Mouse (Mus musculus) erythroblast, embryonic 14.5 days (primary cell): ENCODE data around the gene Rps12. TPM values are rescaled to one million over a fixed set of nuclear protein-coding genes. Genes with fewer than 3 reads are reported as not detected.

Experiments used
- H3K27me3 ChIP-seq: 2 replicates; pipeline ENCODE4 v1.6.1; 2012; ENCODE audit warnings: inconsistent platforms; ENCODE audit not compliant: control insufficient read depth
- H3K36me3 ChIP-seq: 2 replicates; pipeline ENCODE4 v1.6.1; 2012; ENCODE audit warnings: mild to moderate bottlenecking, inconsistent platforms; ENCODE audit not compliant: control insufficient read depth
- H3K4me1 ChIP-seq: 2 replicates; pipeline ENCODE4 v1.6.1; 2012; ENCODE audit warnings: inconsistent platforms; ENCODE audit not compliant: control insufficient read depth
- H3K4me3 ChIP-seq: replicated peaks from 2 replicates; pipeline ENCODE3; 2012; ENCODE audit warnings: moderate library complexity, mild to moderate bottlenecking, inconsistent platforms
- H3K9me3 ChIP-seq: 2 replicates; pipeline ENCODE4 v1.6.1; 2012; ENCODE audit warnings: low read length, inconsistent platforms, mixed read lengths; ENCODE audit not compliant: control insufficient read depth
- GATA1 ChIP-seq: IDR thresholded peaks from 2 replicates; pipeline ENCODE4 v1.6.1; 2012; ENCODE audit warnings: low read length, inconsistent platforms, mixed read lengths
- TAL1 ChIP-seq: IDR thresholded peaks from 3 replicates; pipeline ENCODE4 v1.6.1; 2012; ENCODE audit warnings: low read length, inconsistent platforms, mixed read lengths
- polyA plus RNA-seq: library from polyadenylated mRNA; stranded (reverse); fragments of >175 nt; gene quantifications from 2 replicates; pipeline ENCODE4 v1.2.3, GENCODE M21; 2012

Rps12 gene
- polyA plus RNA-seq, 1 experiment = 115 TPM

DNA sequence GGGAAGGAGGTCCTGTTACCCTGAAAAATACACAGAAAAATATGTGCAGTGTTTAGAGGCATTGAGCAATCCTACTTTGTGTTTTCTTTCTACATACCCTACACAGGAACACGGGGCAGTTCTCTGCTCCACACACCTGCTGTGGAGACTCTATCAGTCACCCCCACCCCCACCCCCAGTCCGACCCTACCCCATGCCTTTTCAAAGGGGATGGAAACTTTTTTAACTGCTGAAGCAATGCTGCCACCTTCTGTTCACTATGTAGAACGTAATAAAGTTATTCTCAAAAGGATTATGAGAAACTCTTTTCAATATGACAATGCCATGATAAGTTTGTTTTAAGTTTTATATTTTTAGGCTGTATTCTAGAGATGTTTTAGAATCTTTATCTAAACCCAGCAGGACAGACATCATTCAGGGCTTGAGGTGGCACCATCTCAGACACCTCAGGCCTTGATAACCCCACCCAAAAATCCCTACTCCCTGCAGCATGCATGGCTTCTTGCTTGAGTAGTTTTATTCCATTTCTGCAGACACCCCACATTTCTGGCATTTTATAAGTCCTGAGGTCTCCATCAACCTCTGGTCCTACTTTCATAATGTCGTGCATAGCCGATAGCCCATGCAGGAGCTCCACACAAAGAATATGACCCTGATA is 9.7 kb downstream of the Rps12 start:
- Histone ChIP-seq H3K4me3 (no peak overlapping the region), H3K4me1 (peaks cover 25% of the 10 kb centered on the region), H3K36me3 (peaks cover 8% of the 10 kb centered on the region; the same call in 1 of the 2 replicates), H3K9me3 (no peaks in the 10 kb centered on the region), H3K27me3 (no peaks in the 10 kb centered on the region)
- TF ChIP-seq GATA1 = no peak
- no peak for TF ChIP-seq TAL1

GRCm38 (mm10) chr10:23754166-23754565 is 32.9 kb downstream of the Rps12 start:
- no peak overlapping the region for H3K4me3 ChIP-seq
- no peaks in the 10 kb centered on the region for H3K36me3 ChIP-seq
- peaks cover 6% of the 10 kb centered on the region for H3K4me1 ChIP-seq
- no peaks in the 10 kb centered on the region for H3K27me3 ChIP-seq
- no peak for TF ChIP-seq GATA1
- no peak for TF ChIP-seq TAL1
- no peaks in the 10 kb centered on the region for H3K9me3 ChIP-seq

Other genes with a start within 250 kb of the Rps12 start
- gene Slc18b1, start 9.7 kb upstream of the Rps12 start, polyA plus RNA-seq = 0.02 and 0.03 TPM in 2 replicates
- gene Vnn3, start 64.2 kb upstream of the Rps12 start, polyA plus RNA-seq = not detected in 2 replicates
- gene Vnn1, start 107.4 kb upstream of the Rps12 start, polyA plus RNA-seq = not detected in 2 replicates
- not detected in 2 replicates for gene Taar1, start 133.1 kb upstream of the Rps12 start, polyA plus RNA-seq
- gene Taar2, start 151.3 kb upstream of the Rps12 start, polyA plus RNA-seq = not detected in 2 replicates
- not detected in 2 replicates for gene Taar3, start 162.3 kb upstream of the Rps12 start, polyA plus RNA-seq
- gene Taar4, start 173.2 kb upstream of the Rps12 start, polyA plus RNA-seq = not detected in 2 replicates
- gene Taar5, start 183.4 kb upstream of the Rps12 start, polyA plus RNA-seq = 0.03 TPM in 1 of 2 replicates, not detected in the other
- gene Taar6, start 198.4 kb upstream of the Rps12 start, polyA plus RNA-seq = not detected in 2 replicates
- not detected in 2 replicates for gene Taar7a, start 206.2 kb upstream of the Rps12 start, polyA plus RNA-seq
- not detected in 2 replicates for gene Taar7b, start 212.7 kb upstream of the Rps12 start, polyA plus RNA-seq
- not detected in 2 replicates for gene Taar7d, start 239.9 kb upstream of the Rps12 start, polyA plus RNA-seq